Mouse (Mus musculus) liver, embryonic 15.5 days (tissue): ENCODE results near the gene Ccr6. TPM values are rescaled to one million over a fixed set of nuclear protein-coding genes. Genes with fewer than 3 reads are reported as not detected.
"Not testable (repeated sequence)": the region's sequence is repeated elsewhere in the genome, so short reads cannot be mapped to it uniquely, and the experiment has no call there.

ENCODE experiments used
- ATAC-seq: fragments of 200-750 bp; cut with Nextera tagmentation; 2 replicates; pipeline ENCODE4 v1.8.0; 2017; ENCODE audit warnings: moderate number of reproducible peaks, mild to moderate bottlenecking, moderate library complexity; ENCODE audit not compliant: insufficient read depth
- H3K27ac ChIP-seq: fragments of 300-500 bp; sonication (generic); replicated peaks from 2 replicates; pipeline ENCODE4 v1.5.1; 2015; ENCODE audit warnings: mild to moderate bottlenecking, inconsistent platforms
- H3K27me3 ChIP-seq: fragments of 300-500 bp; sonication (generic); 2 replicates; pipeline ENCODE4 v1.6.1; 2015; ENCODE audit warnings: mild to moderate bottlenecking, inconsistent platforms
- H3K36me3 ChIP-seq: fragments of 300-500 bp; sonication (generic); replicated peaks from 2 replicates; pipeline ENCODE4 v1.6.1; 2015; ENCODE audit warnings: moderate library complexity, mild to moderate bottlenecking, inconsistent platforms
- H3K4me1 ChIP-seq: fragments of 300-500 bp; sonication (generic); replicated peaks from 2 replicates; pipeline ENCODE4 v1.6.1; 2015; ENCODE audit warnings: inconsistent platforms
- H3K4me2 ChIP-seq: fragments of 300-500 bp; sonication (generic); 2 replicates; pipeline ENCODE4 v1.6.1; 2015; ENCODE audit warnings: moderate library complexity, mild to moderate bottlenecking, inconsistent platforms
- H3K4me3 ChIP-seq: fragments of 300-500 bp; sonication (generic); replicated peaks from 2 replicates; pipeline ENCODE4 v1.5.1; 2015; ENCODE audit warnings: mild to moderate bottlenecking, inconsistent platforms
- H3K9ac ChIP-seq: fragments of 300-500 bp; sonication (generic); 2 replicates; pipeline ENCODE4 v1.6.1; 2015; ENCODE audit warnings: moderate library complexity, mild to moderate bottlenecking, inconsistent platforms
- H3K9me3 ChIP-seq: fragments of 300-500 bp; sonication (generic); replicated peaks from 2 replicates; pipeline ENCODE4 v1.6.1; 2016; ENCODE audit warnings: inconsistent platforms
- WGBS: fragments of 180-500 bp; shearing (Covaris S2); methylation state at CpG from one replicate; pipeline ENCODE4 v1.1.7; 2015; ENCODE audit warnings: mixed read lengths; ENCODE audit not compliant: insufficient replicate concordance; 5-methylcytosine and 5-hydroxymethylcytosine counted together
- polyA plus RNA-seq: library from polyadenylated mRNA; unstranded; fragments of >200 nt; fragmentation: Nextera tagmentation; extraction: Ambion mirVana; gene quantifications from 2 replicates; pipeline ENCODE4 v1.2.1, GENCODE M21; 2015

The Ccr6 gene
- 0.09 TPM in 1 of 2 replicates, not detected in the other for polyA plus RNA-seq

GRCm38 (mm10) chr17:8235743-8236142 lies at the start of gene Ccr6:
Ccr6 (plus strand) TSS chr17:8236043.
- Histone ChIP-seq H3K27me3 (no peaks in the 10 kb centered on the region), H3K27ac (no peak within 1 kb of the TSS), H3K4me3 (no peak within 1 kb of the TSS), H3K9me3 (no peaks in the 10 kb centered on the region), H3K36me3 (no peaks in the 10 kb centered on the region), H3K9ac (no peak within 1 kb of the TSS), H3K4me2 (no peak within 1 kb of the TSS), H3K4me1 (no peaks in the 10 kb centered on the region)
- no peak for ATAC-seq
- WGBS: 27% methylated on average over 3 of the region's 3 CpGs

- 81% methylated on average over 8 of the region's 8 CpGs for WGBS
Measured at GRCm38 (mm10) chr17:8193678-8194077, 42.2 kb upstream of the Ccr6 start.

GRCm38 (mm10) chr17:8195685-8196376 lies 40.0 kb upstream of the Ccr6 start:
- Histone ChIP-seq H3K27ac (no peak overlapping the region), H3K4me2 (no peak overlapping the region), H3K9ac (no peak overlapping the region), H3K27me3 (no peaks in the 10 kb centered on the region), H3K9me3 (no peaks in the 10 kb centered on the region), H3K36me3 (peaks cover 51% of the 10 kb centered on the region), H3K4me3 (no peak overlapping the region), H3K4me1 (no peaks in the 10 kb centered on the region)
- ATAC-seq: no peak
- 61% methylated on average over 8 of the region's 8 CpGs for WGBS

More at GRCm38 (mm10) chr17:8193678-8194077, 42.2 kb upstream of the Ccr6 start:
- ATAC-seq: no peak
- H3K27me3 ChIP-seq: no peaks in the 10 kb centered on the region
- no peaks in the 10 kb centered on the region for H3K4me1 ChIP-seq
- no peak overlapping the region for H3K4me3 ChIP-seq
- H3K36me3 ChIP-seq: peaks cover 71% of the 10 kb centered on the region
- H3K9me3 ChIP-seq: no peaks in the 10 kb centered on the region
- no peak overlapping the region for H3K9ac ChIP-seq
- H3K27ac ChIP-seq: no peak overlapping the region
- H3K4me2 ChIP-seq: no peak overlapping the region

GRCm38 (mm10) chr17:8197652-8198051 lies 38.2 kb upstream of the Ccr6 start:
- ATAC-seq: no peak
- H3K36me3 ChIP-seq: peaks cover 37% of the 10 kb centered on the region
- H3K9ac ChIP-seq: no peak overlapping the region
- H3K4me1 ChIP-seq: no peaks in the 10 kb centered on the region
- H3K4me2 ChIP-seq: no peak overlapping the region
- WGBS: 61% methylated on average over 3 of the region's 3 CpGs
- H3K27me3 ChIP-seq: no peaks in the 10 kb centered on the region
- H3K27ac ChIP-seq: no peak overlapping the region
- H3K4me3 ChIP-seq: no peak overlapping the region
- no peaks in the 10 kb centered on the region for H3K9me3 ChIP-seq

- H3K36me3 ChIP-seq: peaks cover 25% of the 10 kb centered on the region
- no peak overlapping the region for H3K9ac ChIP-seq
- H3K4me3 ChIP-seq: no peak overlapping the region
- no peaks in the 10 kb centered on the region for H3K9me3 ChIP-seq
- WGBS: 61% methylated on average over 11 of the region's 11 CpGs
- H3K4me2 ChIP-seq: no peak overlapping the region
- no peaks in the 10 kb centered on the region for H3K27me3 ChIP-seq
- no peak overlapping the region for H3K27ac ChIP-seq
- no peaks in the 10 kb centered on the region for H3K4me1 ChIP-seq
- no peak for ATAC-seq
Measured at GRCm38 (mm10) chr17:8199067-8199935, 36.5 kb upstream of the Ccr6 start.

GRCm38 (mm10) chr17:8199936-8200330 lies 35.9 kb upstream of the Ccr6 start:
- H3K4me3 ChIP-seq: no peak overlapping the region
- ATAC-seq: no peak
- no peak overlapping the region for H3K9ac ChIP-seq
- H3K27ac ChIP-seq: no peak overlapping the region
- no peaks in the 10 kb centered on the region for H3K27me3 ChIP-seq
- WGBS: 68% methylated on average over 1 of the region's 1 CpGs
- H3K4me2 ChIP-seq: no peak overlapping the region
- H3K36me3 ChIP-seq: peaks cover 19% of the 10 kb centered on the region
- H3K9me3 ChIP-seq: no peaks in the 10 kb centered on the region
- no peaks in the 10 kb centered on the region for H3K4me1 ChIP-seq

- H3K4me1 ChIP-seq: no peaks in the 10 kb centered on the region
- no peak overlapping the region for H3K4me3 ChIP-seq
- 41% methylated on average over 1 of the region's 1 CpGs for WGBS
- no peak overlapping the region for H3K9ac ChIP-seq
- no peak overlapping the region for H3K27ac ChIP-seq
- H3K9me3 ChIP-seq: no peaks in the 10 kb centered on the region
- H3K36me3 ChIP-seq: no peaks in the 10 kb centered on the region
- ATAC-seq: no peak
- H3K27me3 ChIP-seq: no peaks in the 10 kb centered on the region
- no peak overlapping the region for H3K4me2 ChIP-seq
Measured at GRCm38 (mm10) chr17:8203487-8203886, 32.4 kb upstream of the Ccr6 start.

- not testable (repeated sequence) for H3K4me3 ChIP-seq, H3K9ac ChIP-seq, ATAC-seq, H3K9me3 ChIP-seq, H3K4me1 ChIP-seq, H3K4me2 ChIP-seq, H3K36me3 ChIP-seq, H3K27ac ChIP-seq, H3K27me3 ChIP-seq
- 36% methylated on average over 1 of the region's 1 CpGs for WGBS
Measured at GRCm38 (mm10) chr17:8205221-8205631, 30.6 kb upstream of the Ccr6 start.

GRCm38 (mm10) chr17:8206691-8207090 lies 29.2 kb upstream of the Ccr6 start:
- H3K4me2 ChIP-seq: no peak overlapping the region
- no peaks in the 10 kb centered on the region for H3K4me1 ChIP-seq
- ATAC-seq: no peak
- H3K4me3 ChIP-seq: no peak overlapping the region
- no peak overlapping the region for H3K9ac ChIP-seq
- no peaks in the 10 kb centered on the region for H3K36me3 ChIP-seq
- no peak overlapping the region for H3K27ac ChIP-seq
- H3K9me3 ChIP-seq: no peaks in the 10 kb centered on the region
- no peaks in the 10 kb centered on the region for H3K27me3 ChIP-seq
- WGBS: 48% methylated on average over 5 of the region's 5 CpGs

GRCm38 (mm10) chr17:8209696-8210095 lies 26.1 kb upstream of the Ccr6 start:
- Histone ChIP-seq H3K9me3 (no peaks in the 10 kb centered on the region), H3K4me3 (no peak overlapping the region), H3K9ac (no peak overlapping the region), H3K36me3 (no peaks in the 10 kb centered on the region), H3K27me3 (no peaks in the 10 kb centered on the region), H3K4me2 (no peak overlapping the region), H3K4me1 (no peaks in the 10 kb centered on the region; the same call in 1 of the 2 replicates), H3K27ac (no peak overlapping the region)
- 63% methylated on average over 2 of the region's 2 CpGs for WGBS
- no peak for ATAC-seq

- no peak overlapping the region for H3K4me3 ChIP-seq
- no peaks in the 10 kb centered on the region for H3K9me3 ChIP-seq
- H3K27ac ChIP-seq: no peak overlapping the region
- no peak overlapping the region for H3K4me2 ChIP-seq
- no peaks in the 10 kb centered on the region; the same call in 1 of the 2 replicates for H3K4me1 ChIP-seq
- H3K9ac ChIP-seq: no peak overlapping the region
- WGBS: 38% methylated on average over 3 of the region's 3 CpGs
- ATAC-seq: no peak
- no peaks in the 10 kb centered on the region for H3K27me3 ChIP-seq
- H3K36me3 ChIP-seq: no peaks in the 10 kb centered on the region
Measured at GRCm38 (mm10) chr17:8210170-8210569, 25.7 kb upstream of the Ccr6 start.
